Mouse (Mus musculus) CH12F3 (cell line): Measurements from ENCODE around the gene Rft1.
"Not testable (repeated sequence)": the region's sequence is repeated elsewhere in the genome, so short reads cannot be mapped to it uniquely, and the experiment has no call there.

Experiments
- in situ Hi-C: fragments of 300-500 bp; cut with MboI; formaldehyde crosslinking; loops from 2 replicates; pipeline ENCODE4 v1.14.3; 2020; ENCODE audit warnings: low sequenced_read_pairs

The Rft1 gene

GRCm38 (mm10) chr14:30718696-30719095 lies 64.5 kb downstream of the Rft1 start:
- in situ Hi-C loops = not testable (repeated sequence)

GRCm38 (mm10) chr14:30719514-30719913 lies 65.4 kb downstream of the Rft1 start:
- in situ Hi-C loops = no loop called here

- in situ Hi-C loops = no loop called here
Observed at GRCm38 (mm10) chr14:30721850-30722249, 67.7 kb downstream of the Rft1 start.

- in situ Hi-C loops = no loop called here
Observed at GRCm38 (mm10) chr14:30722406-30722805, 68.2 kb downstream of the Rft1 start.

- in situ Hi-C loops = no loop called here
Observed at GRCm38 (mm10) chr14:30731896-30732295, 77.7 kb downstream of the Rft1 start.

GRCm38 (mm10) chr14:30734665-30735064 lies 80.5 kb downstream of the Rft1 start:
- in situ Hi-C loops = no loop called here

- in situ Hi-C loops = no loop called here
Observed at GRCm38 (mm10) chr14:30735810-30736209, 81.7 kb downstream of the Rft1 start.

- in situ Hi-C loops = no loop called here
Observed at GRCm38 (mm10) chr14:30736413-30736812, 82.3 kb downstream of the Rft1 start.
